Mouse (Mus musculus): Measurements from ENCODE around the gene Rapgef5. TPM values are rescaled to one million over a fixed set of nuclear protein-coding genes. Genes with fewer than 3 reads are reported as not detected.
"Not testable (repeated sequence)": the region's sequence is repeated elsewhere in the genome, so short reads cannot be mapped to it uniquely, and the experiment has no call there.

Gene Rapgef5
- polyA plus RNA-seq, 1 experiment from 2014 or later: 17.9 TPM

DNA sequence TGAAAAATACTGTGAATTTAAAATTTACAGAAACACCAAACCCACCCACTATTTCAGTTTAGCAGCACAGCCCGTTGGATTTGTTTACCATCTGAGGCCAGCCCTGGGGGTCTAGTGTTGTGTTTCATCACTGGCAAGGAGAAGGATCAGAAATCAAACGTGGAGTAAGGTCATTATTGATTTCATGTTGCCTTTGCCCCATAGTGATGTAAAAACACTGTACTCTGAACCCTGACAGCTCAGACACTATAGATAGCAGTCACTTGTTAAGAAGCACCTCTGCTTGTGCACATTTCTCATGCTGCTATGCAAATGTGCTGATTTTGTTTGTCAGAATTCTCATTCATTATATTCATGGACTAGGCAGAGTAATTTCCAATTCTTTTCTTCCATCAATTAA lies 265.1 kb downstream of the Rapgef5 start:
- Histone ChIP-seq H3K27me3 (ENCODE audit: control insufficient read depth, insufficient read depth, low read length) (peaks cover 3% of the 10 kb centered on the region; the same call in 1 of the 2 replicates), H3K9me3 (ENCODE audit: control insufficient read depth, low read length) (no peaks in the 10 kb centered on the region), H3K4me3 (ENCODE audit: low read length) (no peak overlapping the region), H3K36me3 (ENCODE audit: control insufficient read depth, insufficient read depth, low read length) (no peaks in the 10 kb centered on the region), H3K27ac (ENCODE audit: low read depth, low read length) (no peak overlapping the region), H3K4me1 (ENCODE audit: control insufficient read depth, insufficient read depth, low read length) (no peaks in the 10 kb centered on the region), H3K9ac (ENCODE audit: low read depth, low read length) (no peak overlapping the region), H3K4me2 (replicated peaks; ENCODE audit: low read depth, low read length) (no peak overlapping the region)
- ATAC-seq (ENCODE audit: low FRiP score, low TSS enrichment): no peak
- 44% methylated on average over 2 of the region's 2 CpGs for WGBS

DNA sequence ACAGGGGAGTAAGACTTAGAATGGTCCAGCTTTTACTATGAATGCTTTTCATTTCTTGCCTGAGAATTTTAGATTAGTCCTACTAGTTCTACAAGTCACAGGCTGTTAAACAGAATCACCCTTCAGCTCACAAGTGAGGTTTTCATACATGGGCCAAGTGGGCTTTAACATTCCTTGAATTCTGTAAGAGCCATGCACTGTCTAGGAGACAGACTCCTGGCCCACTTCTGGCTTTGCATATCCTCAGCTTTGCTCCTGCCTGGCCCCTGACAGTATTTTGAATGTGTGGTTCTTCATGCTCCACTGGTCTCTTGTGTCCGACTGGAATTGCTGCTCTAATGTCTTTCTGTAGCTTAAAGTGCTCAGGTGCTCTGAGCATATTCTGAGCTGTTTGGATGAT lies 267.1 kb downstream of the Rapgef5 start:
- H3K9me3 ChIP-seq (ENCODE audit: control insufficient read depth, low read length): no peaks in the 10 kb centered on the region
- H3K36me3 ChIP-seq (ENCODE audit: control insufficient read depth, insufficient read depth, low read length): no peaks in the 10 kb centered on the region
- H3K27me3 ChIP-seq (ENCODE audit: control insufficient read depth, insufficient read depth, low read length): peaks cover 3% of the 10 kb centered on the region; the same call in 1 of the 2 replicates
- 45% methylated on average over 1 of the region's 1 CpGs for WGBS
- H3K9ac ChIP-seq (ENCODE audit: low read depth, low read length): no peak overlapping the region
- no peaks in the 10 kb centered on the region for H3K4me1 ChIP-seq (ENCODE audit: control insufficient read depth, insufficient read depth, low read length)
- H3K27ac ChIP-seq (ENCODE audit: low read depth, low read length): no peak overlapping the region
- H3K4me3 ChIP-seq (ENCODE audit: low read length): no peak overlapping the region
- no peak overlapping the region for H3K4me2 ChIP-seq (replicated peaks; ENCODE audit: low read depth, low read length)
- 0 out of 2 replicates have a peak, but pooled peaks have one; percentile 20 for ATAC-seq (ENCODE audit: low FRiP score, low TSS enrichment)

DNA sequence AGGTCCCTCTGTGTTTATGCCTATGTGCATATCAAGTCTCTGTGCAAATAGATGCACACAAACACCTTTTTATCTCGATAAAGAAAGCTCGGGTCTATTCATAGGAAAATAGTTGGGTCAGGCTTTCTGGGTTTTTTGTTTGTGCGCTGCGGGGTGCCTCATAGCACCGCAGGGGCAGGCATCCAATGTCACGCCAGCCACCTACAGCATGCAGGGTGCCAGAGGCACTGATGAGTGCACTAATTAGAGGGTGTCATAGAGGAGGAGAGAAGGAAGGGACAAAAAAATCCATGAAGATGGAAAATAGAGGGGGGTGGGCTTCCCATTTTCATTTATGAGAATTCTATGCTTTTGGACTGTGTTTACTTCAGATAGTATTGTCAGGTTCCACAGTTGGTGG lies 270.3 kb downstream of the Rapgef5 start:
- Histone ChIP-seq H3K9ac (ENCODE audit: low read depth, low read length) (no peak overlapping the region), H3K4me2 (replicated peaks; ENCODE audit: low read depth, low read length) (no peak overlapping the region), H3K27me3 (ENCODE audit: control insufficient read depth, insufficient read depth, low read length) (peaks cover 3% of the 10 kb centered on the region; the same call in 1 of the 2 replicates), H3K36me3 (ENCODE audit: control insufficient read depth, insufficient read depth, low read length) (no peaks in the 10 kb centered on the region), H3K4me3 (ENCODE audit: low read length) (no peak overlapping the region), H3K27ac (ENCODE audit: low read depth, low read length) (no peak overlapping the region), H3K9me3 (ENCODE audit: control insufficient read depth, low read length) (no peaks in the 10 kb centered on the region), H3K4me1 (ENCODE audit: control insufficient read depth, insufficient read depth, low read length) (no peaks in the 10 kb centered on the region)
- ATAC-seq (ENCODE audit: low FRiP score, low TSS enrichment): no peak
- WGBS: 43% methylated on average over 6 of the region's 6 CpGs

DNA sequence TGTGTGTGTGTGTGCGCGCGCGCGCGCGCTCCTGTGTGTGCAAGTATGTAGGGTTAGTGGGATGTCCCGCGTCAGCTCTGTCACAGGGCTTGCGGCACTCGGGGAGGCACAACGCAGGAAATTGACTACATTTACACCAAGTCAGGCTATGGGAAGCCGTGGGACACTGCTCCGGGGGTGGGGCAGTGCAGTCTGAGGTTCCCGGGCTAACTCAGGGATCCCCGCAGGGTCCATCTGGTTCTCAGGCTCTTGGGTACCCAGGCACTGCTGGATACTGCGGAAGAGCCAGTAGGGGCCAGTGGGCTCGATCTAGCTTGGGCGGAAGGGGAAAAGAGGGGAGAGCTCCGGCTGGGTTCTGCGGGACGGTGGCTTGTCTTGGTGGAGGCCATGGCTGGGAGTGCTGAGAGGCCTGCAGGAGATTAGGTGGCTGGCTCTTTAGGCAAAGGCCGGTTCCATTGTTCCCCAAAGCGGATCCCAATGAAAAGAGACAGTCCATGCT lies 272.3 kb downstream of the Rapgef5 start:
- Histone ChIP-seq H3K4me2 (replicated peaks; ENCODE audit: low read depth, low read length) (peak overlapping the region; percentile 52), H3K36me3 (ENCODE audit: control insufficient read depth, insufficient read depth, low read length) (no peaks in the 10 kb centered on the region), H3K27ac (ENCODE audit: low read depth, low read length) (no peak overlapping the region), H3K4me1 (ENCODE audit: control insufficient read depth, insufficient read depth, low read length) (no peaks in the 10 kb centered on the region), H3K9me3 (ENCODE audit: control insufficient read depth, low read length) (no peaks in the 10 kb centered on the region), H3K4me3 (ENCODE audit: low read length) (peak overlapping the region; percentile 29), H3K27me3 (ENCODE audit: control insufficient read depth, insufficient read depth, low read length) (peaks cover 3% of the 10 kb centered on the region; the same call in 1 of the 2 replicates), H3K9ac (ENCODE audit: low read depth, low read length) (peak overlapping the region; percentile 50; the same call in 1 of the 2 replicates)
- ATAC-seq (ENCODE audit: low FRiP score, low TSS enrichment): no peak
- WGBS: 14% methylated on average over 24 of the region's 24 CpGs

DNA sequence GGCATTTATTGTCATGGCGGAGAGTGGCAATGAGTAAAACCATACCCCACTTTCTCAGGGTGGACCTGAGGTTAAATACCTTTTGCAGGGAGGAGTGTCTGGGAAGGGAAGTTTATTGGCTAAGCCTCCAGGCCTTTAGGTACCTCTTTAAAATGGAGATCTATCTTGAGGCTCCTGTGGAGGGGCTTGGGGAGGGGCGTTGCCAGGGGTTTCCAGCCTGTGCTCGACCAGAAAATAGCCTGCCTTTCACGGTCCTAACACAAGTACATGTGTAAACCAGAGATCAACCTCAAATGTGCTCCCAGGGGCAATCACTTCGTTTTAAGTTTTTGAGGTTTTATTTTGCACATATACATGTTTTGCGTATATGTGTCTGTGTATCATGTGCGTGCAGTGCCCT lies 272.7 kb downstream of the Rapgef5 start:
- peak overlapping the region; percentile 52; the same call in 1 of the 2 replicates for H3K4me2 ChIP-seq (replicated peaks; ENCODE audit: low read depth, low read length)

DNA sequence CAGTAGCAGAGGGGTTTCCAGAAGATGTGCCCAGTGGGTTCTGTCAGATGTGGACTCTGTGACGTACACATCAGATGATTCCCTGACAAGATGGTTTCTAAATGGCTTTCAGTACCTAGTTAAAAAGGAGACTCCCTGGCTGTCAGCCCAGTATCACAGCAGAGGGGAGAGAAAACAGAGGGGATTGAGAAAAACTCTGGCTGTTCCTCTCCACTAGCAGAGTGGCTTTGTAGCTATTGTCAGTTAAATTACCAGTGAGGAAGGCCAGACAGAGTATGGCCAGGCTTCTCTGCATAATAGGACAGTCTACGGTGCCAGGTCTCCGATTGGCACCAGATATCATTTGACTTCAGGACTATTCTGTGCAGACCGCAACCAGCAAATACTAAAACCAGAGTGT lies 279.0 kb downstream of the Rapgef5 start:
- Histone ChIP-seq H3K27me3 (ENCODE audit: control insufficient read depth, insufficient read depth, low read length) (no peaks in the 10 kb centered on the region), H3K27ac (ENCODE audit: low read depth, low read length) (no peak overlapping the region), H3K4me1 (ENCODE audit: control insufficient read depth, insufficient read depth, low read length) (no peaks in the 10 kb centered on the region), H3K4me2 (replicated peaks; ENCODE audit: low read depth, low read length) (no peak overlapping the region), H3K4me3 (ENCODE audit: low read length) (no peak overlapping the region), H3K9ac (ENCODE audit: low read depth, low read length) (no peak overlapping the region), H3K36me3 (ENCODE audit: control insufficient read depth, insufficient read depth, low read length) (no peaks in the 10 kb centered on the region), H3K9me3 (ENCODE audit: control insufficient read depth, low read length) (no peaks in the 10 kb centered on the region)
- WGBS: 93% methylated on average over 4 of the region's 4 CpGs
- no peak for ATAC-seq (ENCODE audit: low FRiP score, low TSS enrichment)

More for the DNA sequence above, 272.7 kb downstream of the Rapgef5 start:
- no peak for ATAC-seq (ENCODE audit: low FRiP score, low TSS enrichment)
- Histone ChIP-seq H3K4me1 (ENCODE audit: control insufficient read depth, insufficient read depth, low read length) (no peaks in the 10 kb centered on the region), H3K27me3 (ENCODE audit: control insufficient read depth, insufficient read depth, low read length) (peaks cover 3% of the 10 kb centered on the region; the same call in 1 of the 2 replicates), H3K9me3 (ENCODE audit: control insufficient read depth, low read length) (no peaks in the 10 kb centered on the region), H3K27ac (ENCODE audit: low read depth, low read length) (no peak overlapping the region), H3K36me3 (ENCODE audit: control insufficient read depth, insufficient read depth, low read length) (no peaks in the 10 kb centered on the region), H3K4me3 (ENCODE audit: low read length) (no peak overlapping the region), H3K9ac (ENCODE audit: low read depth, low read length) (no peak overlapping the region)
- WGBS: 44% methylated on average over 7 of the region's 7 CpGs

DNA sequence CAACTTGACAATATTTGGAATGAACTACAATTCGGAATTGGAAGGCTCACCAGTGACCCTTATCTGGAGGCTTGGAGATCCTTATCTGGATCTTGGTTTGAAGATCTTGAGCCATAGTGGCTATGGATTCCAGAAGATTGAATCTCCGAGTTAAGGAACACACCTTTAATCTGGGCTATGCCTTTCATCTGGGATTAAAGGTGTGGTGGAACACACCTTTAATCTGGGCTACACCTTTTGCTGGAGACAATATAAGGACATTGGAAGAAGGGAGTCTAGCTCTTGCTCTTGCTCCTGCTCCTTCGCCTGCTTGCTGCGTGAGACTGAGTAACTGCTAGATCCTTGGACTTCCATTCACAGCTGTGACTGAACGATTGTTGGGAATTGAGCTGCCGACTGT lies 287.7 kb downstream of the Rapgef5 start, which contains the start of gene Cdca7l:
Cdca7l (plus strand) TSS at position 301 of the 400 bp plus-strand sequence.
- no CpG with 5 or more reads among the region's 6 CpGs for WGBS
- H3K4me2 ChIP-seq (replicated peaks; ENCODE audit: low read depth, low read length); H3K9me3 ChIP-seq (ENCODE audit: control insufficient read depth, low read length); H3K4me1 ChIP-seq (ENCODE audit: control insufficient read depth, insufficient read depth, low read length); H3K9ac ChIP-seq (ENCODE audit: low read depth, low read length); H3K4me3 ChIP-seq (ENCODE audit: low read length); H3K36me3 ChIP-seq (ENCODE audit: control insufficient read depth, insufficient read depth, low read length); H3K27ac ChIP-seq (ENCODE audit: low read depth, low read length); ATAC-seq (ENCODE audit: low FRiP score, low TSS enrichment): not testable (repeated sequence)
- H3K27me3 ChIP-seq (ENCODE audit: control insufficient read depth, insufficient read depth, low read length): peaks cover 12% of the 10 kb centered on the region; the same call in 1 of the 2 replicates

DNA sequence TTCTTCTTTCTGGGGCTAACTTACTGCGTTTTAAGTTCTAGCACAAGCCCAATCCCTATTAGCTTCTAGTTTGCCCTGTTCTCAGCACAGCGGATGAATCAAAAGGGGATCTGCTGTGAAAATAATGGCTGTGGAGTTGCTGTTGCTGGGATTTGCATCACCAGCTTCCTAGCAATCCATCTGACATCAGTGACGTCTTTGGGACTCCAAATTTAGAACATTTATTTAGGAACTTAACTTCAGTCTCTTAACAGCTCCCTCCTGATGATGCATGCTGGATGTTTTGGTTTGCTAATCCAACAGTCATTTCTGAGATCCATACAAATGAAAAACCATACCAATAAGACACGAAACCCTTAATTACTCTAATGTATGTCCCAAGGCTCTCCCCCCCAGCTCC lies 289.3 kb downstream of the Rapgef5 start:
- H3K27ac ChIP-seq (ENCODE audit: low read depth, low read length): no peak overlapping the region
- ATAC-seq (ENCODE audit: low FRiP score, low TSS enrichment): no peak
- H3K4me2 ChIP-seq (replicated peaks; ENCODE audit: low read depth, low read length): no peak overlapping the region
- no peaks in the 10 kb centered on the region for H3K36me3 ChIP-seq (ENCODE audit: control insufficient read depth, insufficient read depth, low read length)
- H3K4me3 ChIP-seq (ENCODE audit: low read length): no peak overlapping the region
- peaks cover 12% of the 10 kb centered on the region; the same call in 1 of the 2 replicates for H3K27me3 ChIP-seq (ENCODE audit: control insufficient read depth, insufficient read depth, low read length)
- no peak overlapping the region for H3K9ac ChIP-seq (ENCODE audit: low read depth, low read length)
- H3K4me1 ChIP-seq (ENCODE audit: control insufficient read depth, insufficient read depth, low read length): peaks cover 4% of the 10 kb centered on the region
- 87% methylated on average over 4 of the region's 4 CpGs for WGBS
- no peaks in the 10 kb centered on the region for H3K9me3 ChIP-seq (ENCODE audit: control insufficient read depth, low read length)

DNA sequence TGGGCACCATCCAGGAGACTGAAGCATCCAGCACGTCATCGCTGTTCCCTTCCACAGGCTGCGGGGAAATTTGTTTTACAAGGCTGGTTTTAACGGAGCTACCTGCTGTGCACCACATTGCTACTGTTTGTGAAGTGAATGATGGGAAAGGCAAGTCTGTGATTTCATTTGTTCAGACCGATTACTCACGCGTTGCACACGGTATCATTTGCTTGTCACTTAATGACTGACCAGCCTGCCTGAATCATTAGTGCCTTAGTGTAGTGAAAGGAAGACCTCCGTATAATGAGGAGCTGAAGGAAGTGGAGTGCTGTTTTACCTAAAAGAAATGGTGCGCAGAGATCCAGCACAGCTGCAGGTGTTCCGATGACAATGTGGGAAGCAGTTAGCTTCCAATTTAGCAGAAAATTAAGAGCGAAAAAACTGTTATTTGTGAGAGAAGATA lies 289.8 kb downstream of the Rapgef5 start:
- H3K4me3 ChIP-seq (ENCODE audit: low read length): no peak overlapping the region
- H3K27ac ChIP-seq (ENCODE audit: low read depth, low read length): no peak overlapping the region
- H3K4me1 ChIP-seq (ENCODE audit: control insufficient read depth, insufficient read depth, low read length): peaks cover 4% of the 10 kb centered on the region
- WGBS: 42% methylated on average over 12 of the region's 12 CpGs
- no peaks in the 10 kb centered on the region for H3K9me3 ChIP-seq (ENCODE audit: control insufficient read depth, low read length)
- no peak for ATAC-seq (ENCODE audit: low FRiP score, low TSS enrichment)
- peaks cover 12% of the 10 kb centered on the region; the same call in 1 of the 2 replicates for H3K27me3 ChIP-seq (ENCODE audit: control insufficient read depth, insufficient read depth, low read length)
- H3K36me3 ChIP-seq (ENCODE audit: control insufficient read depth, insufficient read depth, low read length): no peaks in the 10 kb centered on the region
- H3K9ac ChIP-seq (ENCODE audit: low read depth, low read length): no peak overlapping the region
- H3K4me2 ChIP-seq (replicated peaks; ENCODE audit: low read depth, low read length): no peak overlapping the region

All from kidney, embryonic 14.5 days (tissue).